Mouse (Mus musculus) limb, embryonic 14.5 days (tissue): Measurements from ENCODE around the gene Cdc37. TPM values are rescaled to one million over a fixed set of nuclear protein-coding genes. Genes with fewer than 3 reads are reported as not detected.

Source experiments
- ATAC-seq: fragments of 200-750 bp; cut with Nextera tagmentation; 2 replicates; pipeline ENCODE4 v1.8.0; 2017; ENCODE audit warnings: low read depth, moderate number of reproducible peaks, moderate TSS enrichment; ENCODE audit not compliant: low FRiP score
- DNase-seq: peaks from one replicate; pipeline ENCODE4 v3.0.0-alpha.2; 2015; ENCODE audit warnings: low spot score
- H3K27ac ChIP-seq: fragments of 300-500 bp; sonication (generic); replicated peaks from 2 replicates; pipeline ENCODE4 v1.5.1; 2014; ENCODE audit warnings: low read depth, mild to moderate bottlenecking, low read length, moderate library complexity, mixed read lengths
- H3K27me3 ChIP-seq: fragments of 300-500 bp; sonication (generic); 2 replicates; pipeline ENCODE4 v1.6.1; 2014; ENCODE audit warnings: low read length, mixed read lengths; ENCODE audit not compliant: control insufficient read depth, insufficient read depth
- H3K36me3 ChIP-seq: fragments of 300-500 bp; sonication (generic); 2 replicates; pipeline ENCODE4 v1.6.1; 2014; ENCODE audit warnings: mild to moderate bottlenecking, low read length, moderate library complexity, mixed read lengths; ENCODE audit not compliant: control insufficient read depth, insufficient read depth
- H3K4me1 ChIP-seq: fragments of 300-500 bp; sonication (generic); 2 replicates; pipeline ENCODE4 v1.6.1; 2014; ENCODE audit warnings: antibody characterized with exemption, low read length, mixed read lengths; ENCODE audit not compliant: control insufficient read depth, insufficient read depth
- H3K4me2 ChIP-seq: fragments of 300-500 bp; sonication (generic); replicated peaks from 2 replicates; pipeline ENCODE4 v1.6.1; 2014; ENCODE audit warnings: low read depth, mild to moderate bottlenecking, low read length, moderate library complexity; ENCODE audit not compliant: severe bottlenecking
- H3K4me3 ChIP-seq: fragments of 300-500 bp; sonication (generic); replicated peaks from 2 replicates; pipeline ENCODE4 v1.5.1; 2014; ENCODE audit warnings: low read length
- H3K9ac ChIP-seq: fragments of 300-500 bp; sonication (generic); 2 replicates; pipeline ENCODE4 v1.6.1; 2014; ENCODE audit warnings: mild to moderate bottlenecking, low read depth, low read length, moderate library complexity; ENCODE audit not compliant: severe bottlenecking
- H3K9me3 ChIP-seq: fragments of 300-500 bp; sonication (generic); 2 replicates; pipeline ENCODE4 v1.6.1; 2016; ENCODE audit warnings: low read length; ENCODE audit not compliant: control insufficient read depth
- POLR2A ChIP-seq: fragments of 200-500 bp; IDR thresholded peaks from 2 replicates; pipeline ENCODE4 v1.8.0; 2012; ENCODE audit warnings: inconsistent platforms, mild to moderate bottlenecking, moderate library complexity, borderline replicate concordance; ENCODE audit not compliant: insufficient read depth, insufficient read length; ENCODE audit errors: extremely low read depth
- WGBS: fragments of 180-500 bp; shearing (Covaris S2); extraction: QIAGEN DNeasy Blood & Tissue Kit; methylation state at CpG from one replicate; pipeline ENCODE4 v1.1.7; 2014; 5-methylcytosine and 5-hydroxymethylcytosine counted together
- polyA plus RNA-seq, 2 experiments: library from polyadenylated mRNA; depleted of rRNA in 1 of 2; stranded (reverse) in 1 of 2; unstranded in 1 of 2; fragments of >200 nt; fragmentation: Nextera tagmentation in 1 of 2; extraction: Ambion mirVana in 1 of 2; gene quantifications; 2 replicates each; pipeline versions ENCODE4 v1.2.1 to v1.2.3; 2012 to 2014

The Cdc37 gene
- polyA plus RNA-seq, 2 experiments = 257 to 292 TPM

DNA sequence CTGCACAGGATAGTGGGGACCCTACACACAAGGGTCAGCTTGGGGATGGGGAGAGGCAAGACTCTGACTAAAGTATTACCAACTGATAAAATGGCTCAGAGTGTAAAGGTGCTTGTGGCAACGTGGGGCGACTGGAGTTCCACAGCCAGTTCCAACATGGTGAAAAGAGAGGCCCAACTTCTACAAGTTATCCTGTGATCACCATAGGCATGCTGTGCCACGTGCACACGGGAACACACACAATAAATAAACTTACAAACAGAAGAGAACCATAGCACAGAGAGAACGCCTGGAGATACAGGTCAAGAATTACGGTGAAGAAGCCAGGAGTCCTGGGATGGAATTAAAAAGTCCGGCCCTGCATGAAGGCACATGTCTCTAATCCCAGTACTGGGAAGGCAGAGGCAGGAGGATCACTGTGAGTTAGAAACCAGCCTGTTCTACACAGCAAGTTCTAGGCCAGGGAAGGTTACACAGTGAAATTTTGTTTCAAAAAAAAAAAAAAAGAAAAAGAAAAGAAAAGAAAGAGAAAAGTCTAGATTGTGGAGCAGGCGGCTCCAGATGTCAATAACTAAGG lies 617 bp downstream of the Cdc37 start:
- ATAC-seq (no peak), DNase-seq (no peak)
- peak overlapping the region; percentile 68; the same call in 1 of the 2 replicates for H3K27ac ChIP-seq
- 6% methylated on average over 8 of the region's 8 CpGs for WGBS
- H3K9ac ChIP-seq = peak overlapping the region; percentile 72
- H3K27me3 ChIP-seq = no peaks in the 10 kb centered on the region
- no peaks in the 10 kb centered on the region for H3K9me3 ChIP-seq
- H3K4me1 ChIP-seq = peaks cover 28% of the 10 kb centered on the region
- peak overlapping the region; percentile 60 for H3K4me2 ChIP-seq
- TF ChIP-seq POLR2A = no peak
- H3K4me3 ChIP-seq = peak overlapping the region; percentile 74
- H3K36me3 ChIP-seq = peaks cover 29% of the 10 kb centered on the region

DNA sequence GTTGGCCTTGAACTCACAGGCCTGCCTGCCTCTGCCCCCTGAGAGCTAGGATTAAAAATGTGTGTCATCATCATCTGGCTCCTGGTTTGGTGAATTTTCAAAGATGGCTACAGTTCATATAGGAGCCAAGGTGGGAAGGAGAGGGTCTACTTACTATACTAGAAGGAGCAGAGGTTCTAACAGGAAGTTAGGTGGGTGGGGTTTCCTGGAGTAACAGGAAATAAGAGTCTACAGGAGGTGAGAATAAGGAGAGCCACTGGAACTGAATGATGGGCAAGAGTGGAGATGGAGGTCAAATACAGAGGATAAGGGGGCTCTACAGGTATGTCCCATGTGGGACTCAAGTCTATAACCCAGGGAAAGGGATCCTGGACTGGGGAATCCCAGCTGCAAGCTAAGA lies 1.4 kb downstream of the Cdc37 start:
- no peak for TF ChIP-seq POLR2A

DNA sequence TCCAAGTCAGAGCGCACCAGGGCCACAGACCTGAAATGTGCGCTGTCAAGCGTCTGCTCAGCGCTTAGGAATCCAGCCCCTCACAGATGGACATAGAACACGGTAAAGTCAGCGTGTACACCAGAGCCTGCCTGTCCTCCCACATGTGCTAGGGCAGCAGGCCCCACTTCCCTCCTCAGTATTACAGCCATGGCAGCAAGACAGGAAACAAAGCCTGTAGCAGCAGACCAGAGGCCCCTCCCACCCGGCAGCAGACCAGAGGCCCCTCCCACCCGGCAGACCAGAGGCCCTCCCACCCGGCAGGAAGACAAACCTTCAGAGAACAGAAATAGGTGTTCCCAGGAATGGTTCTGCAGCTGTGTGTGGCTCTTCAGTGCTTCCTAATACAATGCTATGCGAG lies 3.1 kb downstream of the Cdc37 start:
- TF ChIP-seq POLR2A = no peak
- peak overlapping the region; percentile 23; the same call in 1 of the 2 replicates for H3K4me2 ChIP-seq
- H3K27me3 ChIP-seq = no peaks in the 10 kb centered on the region
- 40% methylated on average over 10 of the region's 10 CpGs for WGBS
- peak overlapping the region; percentile 7 for H3K9ac ChIP-seq
- ATAC-seq (no peak), DNase-seq (no peak)
- no peak overlapping the region for H3K27ac ChIP-seq
- H3K4me3 ChIP-seq = 0 out of 2 replicates have a peak overlapping the region, but pooled peaks have one; percentile 4
- peaks cover 23% of the 10 kb centered on the region for H3K4me1 ChIP-seq
- peaks cover 52% of the 10 kb centered on the region for H3K36me3 ChIP-seq
- no peaks in the 10 kb centered on the region for H3K9me3 ChIP-seq

More for the DNA sequence above, 1.4 kb downstream of the Cdc37 start:
- Histone ChIP-seq H3K4me1 (peaks cover 26% of the 10 kb centered on the region), H3K36me3 (peaks cover 35% of the 10 kb centered on the region), H3K4me2 (peak overlapping the region; percentile 60), H3K27me3 (no peaks in the 10 kb centered on the region), H3K9me3 (no peaks in the 10 kb centered on the region), H3K27ac (no peak overlapping the region), H3K9ac (peak overlapping the region; percentile 25; the same call in 1 of the 2 replicates), H3K4me3 (peak overlapping the region; percentile 74)
- DNase-seq = no peak
- no peak for ATAC-seq

DNA sequence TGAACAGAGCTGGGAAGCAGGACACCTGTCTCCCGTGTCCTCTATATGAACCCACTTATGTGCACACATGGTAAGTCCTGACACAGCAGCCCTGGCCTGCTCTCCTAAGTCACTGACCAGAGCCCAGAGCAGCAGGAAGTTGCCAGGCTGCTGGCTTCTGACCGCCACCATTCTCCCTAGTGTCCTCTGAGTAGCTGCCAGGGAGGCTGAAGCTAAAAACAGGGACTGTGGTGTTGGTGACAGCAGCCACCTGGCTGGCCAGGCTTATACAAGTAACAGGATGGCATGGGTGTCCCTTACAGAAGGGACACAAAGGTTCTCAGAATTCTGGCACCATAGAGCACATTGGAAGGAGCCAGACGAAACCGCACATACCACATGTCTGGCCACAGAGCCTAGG lies 4.4 kb downstream of the Cdc37 start:
- Histone ChIP-seq H3K9me3 (no peaks in the 10 kb centered on the region), H3K27ac (no peak overlapping the region), H3K9ac (no peak overlapping the region), H3K27me3 (no peaks in the 10 kb centered on the region), H3K4me2 (no peak overlapping the region), H3K4me3 (no peak overlapping the region), H3K36me3 (peaks cover 65% of the 10 kb centered on the region), H3K4me1 (peaks cover 23% of the 10 kb centered on the region)
- TF ChIP-seq POLR2A = no peak
- 93% methylated on average over 4 of the region's 4 CpGs for WGBS
- no peak for ATAC-seq
- no peak for DNase-seq

DNA sequence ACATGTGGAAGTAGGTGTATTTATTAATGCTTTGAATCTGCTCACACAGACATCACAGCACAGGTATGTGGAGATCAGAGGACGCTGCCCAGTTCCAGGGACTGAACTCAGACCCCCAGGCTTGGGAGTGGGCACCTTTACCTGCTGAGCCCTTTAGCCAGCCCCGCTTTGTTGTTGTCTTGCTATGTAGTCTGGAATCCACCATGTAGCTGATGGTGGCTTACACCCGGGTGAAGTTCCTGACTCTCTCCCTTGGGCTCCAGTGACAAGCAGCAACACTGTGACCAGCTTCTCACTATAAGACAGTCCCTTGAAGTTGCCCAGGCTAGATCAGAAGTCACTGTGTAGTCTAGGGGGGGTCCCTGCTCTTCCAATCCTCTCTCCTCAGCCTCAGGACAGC lies 5.4 kb downstream of the Cdc37 start:
- no peaks in the 10 kb centered on the region for H3K9me3 ChIP-seq
- H3K4me1 ChIP-seq = peaks cover 23% of the 10 kb centered on the region
- no peak overlapping the region for H3K27ac ChIP-seq
- DNase-seq (no peak), ATAC-seq (no peak)
- 97% methylated on average over 3 of the region's 3 CpGs for WGBS
- H3K9ac ChIP-seq = no peak overlapping the region
- H3K4me2 ChIP-seq = no peak overlapping the region
- peaks cover 76% of the 10 kb centered on the region for H3K36me3 ChIP-seq
- no peak for TF ChIP-seq POLR2A
- H3K27me3 ChIP-seq = no peaks in the 10 kb centered on the region
- H3K4me3 ChIP-seq = no peak overlapping the region
